Mouse (Mus musculus) bone marrow, adult 2 months (tissue): ENCODE results near the gene BC024978. TPM values are rescaled to one million over a fixed set of nuclear protein-coding genes. Genes with fewer than 3 reads are reported as not detected.

Experiments
- H3K27ac ChIP-seq: fragments of 200-500 bp; 2 replicates; pipeline ENCODE4 v1.5.1; 2012; ENCODE audit warnings: low read depth, mild to moderate bottlenecking, control low read depth, inconsistent platforms, low read length; ENCODE audit not compliant: control insufficient read depth, poor library complexity, insufficient read depth
- H3K4me1 ChIP-seq: fragments of 200-500 bp; 2 replicates; pipeline ENCODE4 v1.6.1; 2011; ENCODE audit warnings: low read length; ENCODE audit not compliant: control insufficient read depth, insufficient read depth
- H3K4me3 ChIP-seq: fragments of 200-500 bp; replicated peaks from 2 replicates; pipeline ENCODE3; 2011; ENCODE audit warnings: mild to moderate bottlenecking, low read depth, low read length, control low read depth; ENCODE audit not compliant: control insufficient read depth
- CTCF ChIP-seq: fragments of 200-500 bp; IDR thresholded peaks from 2 replicates; pipeline ENCODE4 v1.5.1; 2011; ENCODE audit warnings: low read length, control low read depth; ENCODE audit not compliant: control insufficient read depth, insufficient read depth
- POLR2A ChIP-seq: fragments of 200-500 bp; IDR thresholded peaks from 2 replicates; pipeline ENCODE4 v1.6.1; 2011; ENCODE audit warnings: low read depth, mild to moderate bottlenecking, control low read depth, low read length, borderline replicate concordance; ENCODE audit not compliant: control insufficient read depth
- WGBS: fragments of 180-500 bp; shearing (Covaris S2); methylation state at CpG from one replicate; pipeline ENCODE4 v1.1.7; 2018; 5-methylcytosine and 5-hydroxymethylcytosine counted together
- polyA plus RNA-seq: library from polyadenylated mRNA; stranded (reverse); fragments of >200 nt; gene quantifications from 2 replicates; pipeline ENCODE4 v1.2.4, GENCODE M21; 2011; ENCODE audit warnings: low replicate concordance; ENCODE audit not compliant: missing spikeins, insufficient read depth, insufficient read length

The BC024978 gene
- polyA plus RNA-seq, 1 experiment: 2.5 TPM

GRCm38 (mm10) chr7:27221939-27222338, 26.4 kb downstream of the BC024978 start:
- TF ChIP-seq CTCF (no peak), POLR2A (no peak)
- H3K4me3 ChIP-seq: no peak overlapping the region
- 73% methylated on average over 6 of the region's 6 CpGs for WGBS
- no peak overlapping the region for H3K27ac ChIP-seq
- H3K4me1 ChIP-seq: peaks cover 4% of the 10 kb centered on the region; the same call in 1 of the 2 replicates

- Histone ChIP-seq H3K4me3 (no peak overlapping the region), H3K4me1 (peaks cover 4% of the 10 kb centered on the region; the same call in 1 of the 2 replicates), H3K27ac (no peak overlapping the region)
- WGBS: 71% methylated on average over 1 of the region's 1 CpGs
- TF ChIP-seq POLR2A (no peak), CTCF (no peak)
Measured at GRCm38 (mm10) chr7:27222538-27222937, 27.0 kb downstream of the BC024978 start.

GRCm38 (mm10) chr7:27224877-27225575, 29.4 kb downstream of the BC024978 start:
- TF ChIP-seq CTCF (no peak), POLR2A (0 out of 2 replicates have a peak, but pooled peaks have one; percentile 19)
- H3K27ac ChIP-seq: no peak overlapping the region
- WGBS: 85% methylated on average over 11 of the region's 11 CpGs
- peaks cover 4% of the 10 kb centered on the region; the same call in 1 of the 2 replicates for H3K4me1 ChIP-seq
- H3K4me3 ChIP-seq: no peak overlapping the region

GRCm38 (mm10) chr7:27227276-27227675, 31.7 kb downstream of the BC024978 start:
- WGBS: 61% methylated on average over 9 of the region's 9 CpGs

GRCm38 (mm10) chr7:27227676-27228075, 32.1 kb downstream of the BC024978 start:
- peaks cover 4% of the 10 kb centered on the region; the same call in 1 of the 2 replicates for H3K4me1 ChIP-seq
- TF ChIP-seq CTCF (no peak), POLR2A (no peak)
- 16% methylated on average over 10 of the region's 10 CpGs for WGBS

More at GRCm38 (mm10) chr7:27227276-27227675, 31.7 kb downstream of the BC024978 start:
- Histone ChIP-seq H3K4me3 (peak overlapping the region; percentile 58), H3K4me1 (peaks cover 4% of the 10 kb centered on the region; the same call in 1 of the 2 replicates), H3K27ac (no peak overlapping the region)
- TF ChIP-seq POLR2A (no peak), CTCF (no peak)

GRCm38 (mm10) chr7:27228281-27228821, 32.8 kb downstream of the BC024978 start, which contains the start of gene Itpkc:
TSS of gene Itpkc (minus strand) at chr7:27228661.
- peak within 1 kb of the TSS; percentile 27 for H3K27ac ChIP-seq
- H3K4me3 ChIP-seq: peak within 1 kb of the TSS; percentile 58
- WGBS: under 1% methylated on average over 49 of the region's 49 CpGs
- peaks cover 4% of the 10 kb centered on the region; the same call in 1 of the 2 replicates for H3K4me1 ChIP-seq
- TF ChIP-seq CTCF (no peak), POLR2A (peak; percentile 90; the same call in 1 of the 2 replicates)

More at GRCm38 (mm10) chr7:27227676-27228075, 32.1 kb downstream of the BC024978 start:
- peak overlapping the region; percentile 58 for H3K4me3 ChIP-seq
- H3K27ac ChIP-seq: peak overlapping the region; percentile 27; the same call in 1 of the 2 replicates

- WGBS: 10% methylated on average over 6 of the region's 6 CpGs
- H3K27ac ChIP-seq: peak overlapping the region; percentile 27
- H3K4me1 ChIP-seq: peaks cover 2% of the 10 kb centered on the region; the same call in 1 of the 2 replicates
- TF ChIP-seq POLR2A (no peak), CTCF (no peak)
- H3K4me3 ChIP-seq: peak overlapping the region; percentile 58
Measured at GRCm38 (mm10) chr7:27228865-27229264, 33.3 kb downstream of the BC024978 start.

GRCm38 (mm10) chr7:27230781-27231180, 35.2 kb downstream of the BC024978 start:
- 72% methylated on average over 4 of the region's 4 CpGs for WGBS
- no peak overlapping the region for H3K4me3 ChIP-seq
- no peaks in the 10 kb centered on the region; the same call in 1 of the 2 replicates for H3K4me1 ChIP-seq
- TF ChIP-seq CTCF: peak; percentile 48; the same call in 1 of the 2 replicates
- TF ChIP-seq POLR2A: no peak
- no peak overlapping the region for H3K27ac ChIP-seq
